ENCODE assay signal across 8 mouse cellular contexts in genomic region chr12:21111476-21112452, GRCm38 (mm10).
DNase-seq lines count a peak whose midpoint lies in the region; ATAC-seq and TF ChIP-seq lines count a peak whose summit lies in the region.

No protein-coding gene starts in this region.

- under 1% methylated on average over 84 of the region's 118 CpGs for WGBS in hindbrain, embryonic 16.5 days

- DNase-seq in adipocyte (ENCODE audit: low spot score), result peak; percentile 81
- peak; percentile 92 for DNase-seq in gastrocnemius, adult 2 months
- DNase-seq in left cerebral cortex, adult 8-10 months (ENCODE audit: low spot score in 2 of 2), result peak; percentile 64 to 73
- DNase-seq in right cerebral cortex, adult 2 months (ENCODE audit: low spot score in 2 of 2), result peak; percentile 61 to 67
- DNase-seq in urinary bladder, postnatal 10 days (ENCODE audit: low spot score), result peak; percentile 49

- peak overlapping the region; percentile 66 for H3K4me2 ChIP-seq in hindbrain, embryonic 16.5 days (ENCODE audit: low read length)

- H3K36me3 ChIP-seq in hindbrain, embryonic 16.5 days (ENCODE audit: control insufficient read depth, insufficient read depth, low read length), result no peaks in the 10 kb centered on the region

- intact Hi-C loops in gastrocnemius, adult 2 months (cut with DNase I), result loop anchor here (1.0 to 10.0 kb wide), 3 partner anchors 115 to 175 kb away; partner anchors contain the start of gene Itgb1bp1

- peak overlapping the region; percentile 88 for H3K27ac ChIP-seq in gastrocnemius, adult 2 months
- H3K27ac ChIP-seq in hindbrain, embryonic 16.5 days (ENCODE audit: low read depth, low read length), result peak overlapping the region; percentile 86

- no peaks in the 10 kb centered on the region for H3K27me3 ChIP-seq in hindbrain, embryonic 16.5 days (replicated peaks; ENCODE audit: control insufficient read depth, insufficient read depth, low read length)

- no peak for TF ChIP-seq CTCF in gastrocnemius, adult 2 months (IDR thresholded peaks at IDR 0.05)

- peak overlapping the region; percentile 93 for H3K9ac ChIP-seq in hindbrain, embryonic 16.5 days (ENCODE audit: low read depth, low read length)

- ATAC-seq in common myeloid progenitor, adult 5-6 weeks (replicated peaks; ENCODE audit: low read depth, poor library complexity, severe bottlenecking), result peak; percentile 98
- peak; percentile 99 for ATAC-seq in hindbrain, embryonic 16.5 days
- peak; percentile 100 for ATAC-seq in megakaryocyte, adult 5-6 weeks (ENCODE audit: poor library complexity, severe bottlenecking)

- H3K4me1 ChIP-seq in hindbrain, embryonic 16.5 days (ENCODE audit: control insufficient read depth, insufficient read depth, low read depth, low read length), result peaks cover 4% of the 10 kb centered on the region

- H3K9me3 ChIP-seq in hindbrain, embryonic 16.5 days (ENCODE audit: control insufficient read depth, low read length), result no peaks in the 10 kb centered on the region

- H3K4me3 ChIP-seq in gastrocnemius, adult 2 months, result peak overlapping the region; percentile 88
- H3K4me3 ChIP-seq in hindbrain, embryonic 16.5 days (ENCODE audit: low read length), result peak overlapping the region; percentile 74

Comparison
In these comparisons a context has a peak if more than half of its experiments do, and no peak if none do; other contexts are left out.
1. Peak in every context shown above with its lines: DNase-seq, ATAC-seq, H3K4me3 ChIP-seq and H3K27ac ChIP-seq.